Mouse (Mus musculus) C2C12 (cell line): ENCODE measurements around the gene Ccnd3.

ENCODE experiments used
- CEBPB ChIP-seq: IDR thresholded peaks from one replicate; pipeline ENCODE4 v1.6.1; 2011; ENCODE audit warnings: low read depth, mild to moderate bottlenecking, control low read depth, moderate library complexity
- CTCF ChIP-seq: IDR thresholded peaks from one replicate; pipeline ENCODE4 v1.5.1; 2011; ENCODE audit not compliant: control insufficient read depth, insufficient read depth, insufficient read length
- FOSL1 ChIP-seq: IDR thresholded peaks from one replicate; pipeline ENCODE4 v1.8.0; 2011; ENCODE audit warnings: mild to moderate bottlenecking, low read length; ENCODE audit not compliant: poor library complexity, insufficient read depth, severe bottlenecking
- MAX ChIP-seq: IDR thresholded peaks from one replicate; pipeline ENCODE4 v1.6.1; 2011; ENCODE audit warnings: mild to moderate bottlenecking, control low read depth
- MYOD1 ChIP-seq: IDR thresholded peaks from one replicate; pipeline ENCODE4 v1.6.1; 2011; ENCODE audit warnings: low read depth; ENCODE audit not compliant: control insufficient read depth, insufficient read length
- MYOG ChIP-seq: IDR thresholded peaks from one replicate; pipeline ENCODE4 v1.6.1; 2011; ENCODE audit not compliant: control insufficient read depth, insufficient read length; ENCODE audit errors: extremely low read depth
- USF1 ChIP-seq: IDR thresholded peaks from one replicate; pipeline ENCODE4 v1.6.1; 2011; ENCODE audit warnings: low read depth, mild to moderate bottlenecking, control low read depth, moderate library complexity

DNA sequence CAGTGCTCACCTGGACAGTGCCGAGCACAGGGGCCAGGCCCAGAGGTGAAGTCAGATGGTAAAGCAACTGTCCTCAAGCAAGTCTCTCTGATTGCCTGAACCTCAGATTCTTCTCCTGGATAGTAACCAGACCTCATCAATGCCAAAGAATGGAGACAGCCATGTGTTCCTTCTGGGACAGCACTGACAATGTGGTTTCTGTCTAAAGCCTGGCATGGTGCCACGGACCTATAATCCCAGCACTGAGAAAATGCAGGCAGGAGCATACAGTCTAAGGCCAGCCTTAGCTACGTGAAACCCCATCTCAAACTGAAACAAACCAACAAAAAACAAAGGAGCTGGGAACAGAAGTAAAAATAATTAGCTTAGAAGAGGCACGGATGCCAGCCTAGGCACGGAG, 34.2 kb upstream of the Ccnd3 start:
- TF ChIP-seq CTCF (no peak), MAX (no peak), MYOG (no peak), USF1 (no peak), CEBPB (no peak), MYOD1 (no peak), FOSL1 (no peak)
